Mouse (Mus musculus) liver, embryonic 13.5 days (tissue): ENCODE measurements around the gene Gipc1. TPM values are rescaled to one million over a fixed set of nuclear protein-coding genes. Genes with fewer than 3 reads are reported as not detected.
A peak's percentile ranks its signal among the peaks of the same experiment; 100 is the strongest.

Experiments used
- ATAC-seq: fragments of 200-750 bp; cut with Nextera tagmentation; 2 replicates; pipeline ENCODE4 v1.8.0; 2017; ENCODE audit warnings: low read depth, mild to moderate bottlenecking, moderate number of reproducible peaks, moderate library complexity
- DNase-seq: peaks from one replicate; pipeline ENCODE4 v3.0.0; 2022
- H3K27ac ChIP-seq: fragments of 300-500 bp; sonication (generic); 2 replicates; pipeline ENCODE4 v1.5.1; 2015; ENCODE audit warnings: moderate library complexity, mild to moderate bottlenecking, inconsistent platforms
- H3K27me3 ChIP-seq: fragments of 300-500 bp; sonication (generic); 2 replicates; pipeline ENCODE4 v1.6.1; 2015; ENCODE audit warnings: mild to moderate bottlenecking, inconsistent platforms
- H3K36me3 ChIP-seq: fragments of 300-500 bp; sonication (generic); 2 replicates; pipeline ENCODE4 v1.6.1; 2015; ENCODE audit warnings: mild to moderate bottlenecking, inconsistent platforms
- H3K4me1 ChIP-seq: fragments of 300-500 bp; sonication (generic); replicated peaks from 2 replicates; pipeline ENCODE4 v1.6.1; 2015; ENCODE audit warnings: inconsistent platforms
- H3K4me2 ChIP-seq: fragments of 300-500 bp; sonication (generic); 2 replicates; pipeline ENCODE4 v1.6.1; 2015; ENCODE audit warnings: inconsistent platforms, mild to moderate bottlenecking, moderate library complexity
- H3K4me3 ChIP-seq: fragments of 300-500 bp; sonication (generic); replicated peaks from 2 replicates; pipeline ENCODE4 v1.5.1; 2015; ENCODE audit warnings: mild to moderate bottlenecking, inconsistent platforms
- H3K9ac ChIP-seq: fragments of 300-500 bp; sonication (generic); 2 replicates; pipeline ENCODE4 v1.6.1; 2015; ENCODE audit warnings: mild to moderate bottlenecking, inconsistent platforms
- H3K9me3 ChIP-seq: fragments of 300-500 bp; sonication (generic); replicated peaks from 2 replicates; pipeline ENCODE4 v1.6.1; 2016; ENCODE audit warnings: inconsistent platforms
- WGBS: fragments of 180-500 bp; shearing (Covaris S2); methylation state at CpG from one replicate; pipeline ENCODE4 v1.1.7; 2015; ENCODE audit not compliant: insufficient replicate concordance; 5-methylcytosine and 5-hydroxymethylcytosine counted together
- polyA plus RNA-seq: library from polyadenylated mRNA; unstranded; fragments of >200 nt; fragmentation: Nextera tagmentation; extraction: Ambion mirVana; gene quantifications from 2 replicates; pipeline ENCODE4 v1.2.1, GENCODE M21; 2015

The Gipc1 gene
- polyA plus RNA-seq, 1 experiment from 2014 or later: 61.3 TPM

- Histone ChIP-seq H3K4me3 (no peak overlapping the region), H3K36me3 (peaks cover 57% of the 10 kb centered on the region), H3K27me3 (no peaks in the 10 kb centered on the region), H3K4me1 (peaks cover 13% of the 10 kb centered on the region), H3K9ac (no peak overlapping the region), H3K4me2 (no peak overlapping the region), H3K27ac (no peak overlapping the region), H3K9me3 (no peaks in the 10 kb centered on the region)
- DNase-seq (no peak), ATAC-seq (no peak)
- WGBS: 79% methylated on average over 6 of the region's 6 CpGs
Measured at GRCm38 (mm10) chr8:83689264-83689663, 36.8 kb downstream of the Gipc1 start.

- no peaks in the 10 kb centered on the region for H3K9me3 ChIP-seq
- H3K27me3 ChIP-seq: no peaks in the 10 kb centered on the region
- ATAC-seq (no peak), DNase-seq (no peak)
- H3K9ac ChIP-seq: no peak overlapping the region
- 0 out of 2 replicates have a peak overlapping the region, but pooled peaks have one; percentile 6 for H3K4me3 ChIP-seq
- peaks cover 34% of the 10 kb centered on the region for H3K36me3 ChIP-seq
- peaks cover 55% of the 10 kb centered on the region for H3K4me1 ChIP-seq
- WGBS: 29% methylated on average over 10 of the region's 10 CpGs
- H3K4me2 ChIP-seq: peak overlapping the region; percentile 23; the same call in 1 of the 2 replicates
- H3K27ac ChIP-seq: no peak overlapping the region
Measured at GRCm38 (mm10) chr8:83693609-83694236, 41.2 kb downstream of the Gipc1 start.

- no peak overlapping the region for H3K4me2 ChIP-seq
- H3K9ac ChIP-seq: no peak overlapping the region
- H3K4me1 ChIP-seq: peaks cover 63% of the 10 kb centered on the region
- DNase-seq (no peak), ATAC-seq (no peak)
- H3K4me3 ChIP-seq: no peak overlapping the region
- peaks cover 30% of the 10 kb centered on the region for H3K36me3 ChIP-seq
- no peaks in the 10 kb centered on the region for H3K27me3 ChIP-seq
- H3K27ac ChIP-seq: 0 out of 2 replicates have a peak overlapping the region, but pooled peaks have one; percentile 30
- no peaks in the 10 kb centered on the region for H3K9me3 ChIP-seq
- 61% methylated on average over 11 of the region's 11 CpGs for WGBS
Measured at GRCm38 (mm10) chr8:83694369-83695160, 42.1 kb downstream of the Gipc1 start.

GRCm38 (mm10) chr8:83695351-83696106 is 43.1 kb downstream of the Gipc1 start:
- Histone ChIP-seq H3K27me3 (no peaks in the 10 kb centered on the region), H3K4me1 (peaks cover 73% of the 10 kb centered on the region), H3K4me2 (no peak overlapping the region), H3K4me3 (no peak overlapping the region), H3K9me3 (no peaks in the 10 kb centered on the region), H3K9ac (no peak overlapping the region), H3K27ac (0 out of 2 replicates have a peak overlapping the region, but pooled peaks have one; percentile 5), H3K36me3 (peaks cover 24% of the 10 kb centered on the region)
- 57% methylated on average over 10 of the region's 17 CpGs for WGBS
- ATAC-seq (no peak), DNase-seq (no peak)

- ATAC-seq (no peak), DNase-seq (no peak)
- Histone ChIP-seq H3K9ac (peak overlapping the region; percentile 92), H3K27me3 (no peaks in the 10 kb centered on the region), H3K9me3 (no peaks in the 10 kb centered on the region), H3K4me2 (peak overlapping the region; percentile 99), H3K4me1 (peaks cover 73% of the 10 kb centered on the region), H3K4me3 (peak overlapping the region; percentile 87), H3K36me3 (peaks cover 3% of the 10 kb centered on the region), H3K27ac (peak overlapping the region; percentile 82)
- WGBS: 32% methylated on average over 19 of the region's 19 CpGs
Measured at GRCm38 (mm10) chr8:83697374-83698220, 45.1 kb downstream of the Gipc1 start.

GRCm38 (mm10) chr8:83698291-83698660 is 45.8 kb downstream of the Gipc1 start:
- Histone ChIP-seq H3K9ac (peak overlapping the region; percentile 92), H3K4me1 (peaks cover 72% of the 10 kb centered on the region), H3K27ac (peak overlapping the region; percentile 82), H3K36me3 (no peaks in the 10 kb centered on the region), H3K4me3 (peak overlapping the region; percentile 87), H3K9me3 (no peaks in the 10 kb centered on the region), H3K27me3 (no peaks in the 10 kb centered on the region), H3K4me2 (peak overlapping the region; percentile 99)
- WGBS: 2% methylated on average over 15 of the region's 15 CpGs
- DNase-seq: peak; percentile 48
- peak; percentile 22 for ATAC-seq

- Histone ChIP-seq H3K9ac (peak within 1 kb of the TSS; percentile 92), H3K4me1 (peaks cover 67% of the 10 kb centered on the region), H3K27me3 (no peaks in the 10 kb centered on the region), H3K9me3 (no peaks in the 10 kb centered on the region), H3K4me3 (peak within 1 kb of the TSS; percentile 87), H3K4me2 (peak within 1 kb of the TSS; percentile 99), H3K27ac (peak within 1 kb of the TSS; percentile 82), H3K36me3 (no peaks in the 10 kb centered on the region)
- WGBS: under 1% methylated on average over 63 of the region's 85 CpGs
- DNase-seq (peak; percentile 67), ATAC-seq (peak; percentile 91)
Measured at GRCm38 (mm10) chr8:83698661-83699453, 46.4 kb downstream of the Gipc1 start, which contains the start of gene Pkn1. Gene Pkn1 (minus strand): TSS chr8:83699179.

GRCm38 (mm10) chr8:83699566-83699965 is 47.1 kb downstream of the Gipc1 start:
- Histone ChIP-seq H3K27me3 (0 out of 2 replicates have a peak, but pooled peaks cover 3% of the 10 kb centered on the region), H3K27ac (peak overlapping the region; percentile 80), H3K4me2 (peak overlapping the region; percentile 99), H3K4me3 (peak overlapping the region; percentile 87), H3K9ac (peak overlapping the region; percentile 92), H3K4me1 (peaks cover 59% of the 10 kb centered on the region), H3K36me3 (no peaks in the 10 kb centered on the region), H3K9me3 (no peaks in the 10 kb centered on the region)
- WGBS: 23% methylated on average over 9 of the region's 9 CpGs
- no peak for ATAC-seq
- no peak for DNase-seq

- H3K9ac ChIP-seq: no peak overlapping the region
- H3K4me2 ChIP-seq: no peak overlapping the region
- H3K4me3 ChIP-seq: no peak overlapping the region
Measured at GRCm38 (mm10) chr8:83700423-83701085, 48.1 kb downstream of the Gipc1 start.

More at GRCm38 (mm10) chr8:83700423-83701085, 48.1 kb downstream of the Gipc1 start:
- Histone ChIP-seq H3K9me3 (no peaks in the 10 kb centered on the region), H3K27ac (no peak overlapping the region), H3K4me1 (peaks cover 50% of the 10 kb centered on the region), H3K36me3 (no peaks in the 10 kb centered on the region), H3K27me3 (0 out of 2 replicates have a peak, but pooled peaks cover 3% of the 10 kb centered on the region)
- ATAC-seq (no peak), DNase-seq (no peak)
- WGBS: 65% methylated on average over 9 of the region's 9 CpGs
